Mouse (Mus musculus): ENCODE measurements at regions not wholly inside any gene's neighbourhood (a gene's known extent, or its start where the extent isn't known, plus 50 kb on each side); places are given as distances from the start of the nearest gene placed in this dataset.

DNA sequence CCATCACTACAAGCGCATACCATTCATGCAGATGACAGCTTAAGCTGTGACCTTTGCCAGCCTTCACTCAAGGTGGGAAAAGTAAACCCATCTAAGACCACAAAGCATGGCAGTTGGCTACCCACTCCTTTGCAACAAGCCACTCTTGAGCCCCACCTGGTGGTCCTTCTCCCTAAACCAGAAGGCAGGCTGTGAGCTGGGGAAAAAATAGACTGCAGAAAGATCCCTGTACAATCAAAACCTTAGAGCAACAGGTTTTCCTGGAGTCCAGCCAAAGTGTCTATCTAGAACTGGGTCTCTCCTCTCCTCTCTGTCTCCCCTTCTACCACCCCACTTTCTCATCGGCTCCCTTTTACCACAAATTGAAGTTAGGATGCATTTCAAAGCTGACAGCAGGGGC lies 407.2 kb downstream of the Pdcd6ip start:
- peak in 1 of 2 experiments; percentile 22 for DNase-seq

GRCm38 (mm10) chr9:113299900-113300299 lies 408.2 kb downstream of the Pdcd6ip start:
- no peak for DNase-seq

GRCm38 (mm10) chr9:113295850-113296467 lies 412.1 kb downstream of the Pdcd6ip start:
- no peak for DNase-seq

- no peak for DNase-seq
Observed at GRCm38 (mm10) chr9:113287397-113287796, 420.7 kb downstream of the Pdcd6ip start.

DNA sequence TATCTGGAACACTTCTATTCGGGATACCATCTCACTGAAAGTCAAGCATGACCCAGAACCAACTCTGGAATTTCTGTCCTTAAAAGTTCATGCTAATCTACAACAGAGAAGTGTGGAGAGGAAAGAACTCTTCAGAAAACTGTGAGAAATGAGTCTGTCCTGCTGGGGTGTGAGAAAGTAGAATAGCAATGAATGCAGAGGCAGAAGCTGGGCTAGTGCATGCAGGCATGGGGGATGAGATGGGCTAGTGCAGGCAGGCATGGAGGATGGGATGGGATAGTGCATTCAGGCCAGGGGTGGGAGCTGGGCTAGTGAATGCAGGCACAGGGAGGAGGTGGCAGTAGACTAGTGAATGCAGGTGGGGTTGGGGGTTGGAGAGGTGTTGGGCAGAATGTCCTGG lies 424.8 kb downstream of the Pdcd6ip start:
- DNase-seq = no peak

DNA sequence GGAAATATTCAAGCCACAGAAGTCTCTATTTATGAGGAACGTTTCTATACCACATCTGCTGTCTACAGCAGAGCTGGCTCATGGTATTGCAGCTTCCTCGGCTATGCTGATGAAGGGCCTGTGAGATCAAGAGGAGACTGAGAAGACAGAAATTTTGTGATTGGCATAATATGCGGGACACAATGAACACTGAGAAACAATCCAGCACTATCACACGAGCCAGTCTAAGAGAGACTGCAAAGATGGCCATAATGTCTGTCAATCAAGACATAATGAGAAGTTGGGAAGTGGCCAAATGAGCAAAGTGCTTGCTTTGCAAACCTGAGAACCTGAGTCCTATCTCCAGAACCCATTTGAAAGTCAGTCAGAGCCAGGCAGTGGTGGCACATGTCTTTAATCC lies 437.5 kb downstream of the Pdcd6ip start:
- DNase-seq = no peak

- no peak for DNase-seq
Observed at GRCm38 (mm10) chr9:113267696-113268095, 440.4 kb downstream of the Pdcd6ip start.

GRCm38 (mm10) chr9:113263636-113264035 lies 444.4 kb downstream of the Pdcd6ip start:
- no peak for DNase-seq

DNA sequence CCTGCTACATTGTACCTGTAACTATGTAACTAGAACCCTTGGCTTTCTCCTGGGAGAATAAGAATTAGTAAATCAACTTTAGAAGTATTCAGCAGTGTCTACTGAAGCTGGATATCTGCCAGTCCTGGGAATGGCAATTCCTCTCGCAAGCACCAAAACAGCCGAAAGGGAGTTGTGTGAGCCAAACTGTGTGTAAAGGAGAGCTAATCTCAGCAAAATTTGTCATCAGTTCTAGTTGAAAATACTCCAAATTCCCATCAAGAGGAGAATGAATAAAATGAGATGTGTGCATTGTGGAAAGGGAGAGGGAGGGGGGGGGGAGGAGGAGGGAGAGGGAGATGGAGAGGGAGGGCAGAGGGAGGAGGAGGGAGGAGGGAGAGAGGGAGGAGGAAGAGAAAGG lies 447.8 kb downstream of the Pdcd6ip start:
- no peak for DNase-seq

GRCm38 (mm10) chr9:113258556-113258955 lies 449.5 kb downstream of the Pdcd6ip start:
- no peak for DNase-seq

GRCm38 (mm10) chr9:113248703-113249274 lies 459.3 kb downstream of the Pdcd6ip start:
- DNase-seq = no peak

- DNase-seq = no peak
Observed at GRCm38 (mm10) chr9:113247950-113248349, 460.1 kb downstream of the Pdcd6ip start.

DNA sequence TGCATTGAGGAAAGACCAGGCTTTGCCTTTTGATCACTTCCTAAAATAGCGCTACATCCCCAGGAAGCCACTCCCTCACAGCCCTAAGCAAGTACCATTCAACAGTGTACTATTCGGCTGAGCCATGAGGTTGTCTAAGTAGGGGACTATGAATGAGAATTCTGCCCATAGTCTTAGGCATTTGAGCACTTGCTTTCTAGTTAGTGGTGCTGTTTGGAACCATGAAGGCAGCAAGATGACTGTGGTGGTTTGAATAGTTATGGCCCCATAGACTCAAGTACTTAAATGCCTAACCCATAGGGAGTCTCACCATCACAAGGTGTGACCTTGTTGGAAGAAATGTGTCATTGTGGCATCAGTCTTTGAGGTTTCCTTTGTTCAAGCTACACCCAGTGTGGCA lies 464.2 kb downstream of the Pdcd6ip start:
- no peak for DNase-seq

DNA sequence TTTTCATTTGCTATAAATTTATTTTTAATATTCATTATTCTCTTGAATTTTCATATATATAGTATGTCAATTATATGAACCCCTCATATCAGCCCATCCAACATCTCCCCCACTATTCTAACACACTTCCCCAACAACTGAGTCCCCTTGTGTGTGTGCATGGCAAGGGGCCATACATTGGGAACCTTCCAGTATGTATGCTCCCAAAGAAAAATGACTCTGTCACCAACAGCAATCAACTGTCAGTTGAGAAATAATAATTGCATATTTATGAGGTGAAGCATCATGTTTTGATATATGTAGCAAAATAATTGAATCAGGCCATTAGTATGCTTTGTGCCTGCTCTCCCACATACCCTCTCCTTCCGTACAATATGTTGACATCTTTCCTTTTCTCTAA lies 474.7 kb downstream of the Pdcd6ip start:
- DNase-seq = no peak

DNA sequence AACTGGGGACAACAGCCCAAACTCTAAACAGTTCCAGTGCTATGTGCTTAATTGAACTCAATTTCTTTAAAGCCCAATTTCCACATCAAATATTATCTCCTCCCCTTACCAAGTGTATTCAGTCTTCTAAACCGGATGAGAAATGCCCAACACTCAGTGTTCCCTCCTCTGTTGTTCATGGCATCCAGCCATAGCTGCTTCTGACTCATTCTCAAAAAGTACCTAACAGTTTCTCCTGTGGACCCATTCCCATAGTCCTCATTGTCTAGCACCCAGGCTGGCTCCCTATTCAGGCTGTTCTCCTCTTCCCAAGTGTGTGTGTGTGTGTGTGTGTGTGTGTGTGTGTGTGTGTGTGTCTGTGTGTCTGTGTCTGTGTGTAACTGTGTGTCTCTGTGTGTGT lies 478.7 kb downstream of the Pdcd6ip start:
- peak in 1 of 2 experiments; percentile 3 for DNase-seq

- no peak for DNase-seq
Observed at GRCm38 (mm10) chr9:113213930-113214329, 494.1 kb downstream of the Pdcd6ip start.

DNA sequence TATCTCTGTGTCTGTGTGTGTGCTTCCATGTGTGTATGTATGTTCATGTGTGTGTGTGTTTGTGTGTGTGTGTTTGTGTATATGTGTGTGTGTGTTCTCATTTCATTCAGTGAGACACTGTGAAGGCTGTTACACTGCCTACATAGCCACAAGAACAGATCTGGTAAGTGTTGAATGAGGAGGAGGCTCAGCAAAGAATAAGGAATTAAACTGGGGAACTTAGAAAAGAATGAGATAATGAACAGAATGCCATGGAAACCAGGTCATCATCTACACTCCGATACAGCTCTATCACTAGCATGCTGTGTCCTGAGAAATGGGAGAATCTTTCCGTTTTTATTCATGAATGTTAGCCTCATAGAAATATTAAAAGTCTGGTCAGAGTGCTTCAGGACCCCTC lies 495.7 kb downstream of the Pdcd6ip start:
- DNase-seq = no peak

- DNase-seq = no peak
Observed at GRCm38 (mm10) chr9:113208181-113208580, 499.9 kb downstream of the Pdcd6ip start.

- no peak for DNase-seq
Observed at GRCm38 (mm10) chr9:113199241-113199640, 508.8 kb downstream of the Pdcd6ip start.

GRCm38 (mm10) chr9:113195556-113195955 lies 512.5 kb downstream of the Pdcd6ip start:
- no peak for DNase-seq

- no peak for DNase-seq
Observed at GRCm38 (mm10) chr9:113192773-113193172, 515.3 kb downstream of the Pdcd6ip start.

DNA sequence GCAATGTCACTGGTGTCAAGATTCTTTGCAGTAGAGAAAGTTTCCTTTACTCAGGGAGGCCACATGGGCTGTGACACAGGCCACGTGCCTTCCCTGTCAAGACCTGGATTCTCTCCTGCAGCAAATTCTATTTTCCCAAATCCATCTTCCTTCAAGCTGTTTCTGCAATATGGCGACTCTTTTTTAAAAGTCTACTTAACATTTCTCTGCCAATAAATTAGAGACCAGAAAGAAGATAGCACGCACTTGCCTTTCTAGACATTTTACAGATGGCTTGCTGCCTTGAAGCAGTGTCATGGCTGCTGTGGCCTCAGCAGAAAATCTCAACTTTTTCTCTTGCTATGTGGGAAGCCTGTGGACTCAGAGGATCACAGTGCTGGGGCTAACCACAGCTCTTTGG lies 516.9 kb downstream of the Pdcd6ip start:
- no peak for DNase-seq

- no peak for DNase-seq
Observed at GRCm38 (mm10) chr9:113181182-113181581, 526.9 kb downstream of the Pdcd6ip start.

- no peak for DNase-seq
Observed at GRCm38 (mm10) chr9:113177918-113178235, 530.2 kb downstream of the Pdcd6ip start.

Data from adrenal gland, postnatal 36 days (tissue).